Mouse (Mus musculus): ENCODE measurements at regions not wholly inside any gene's neighbourhood (a gene's known extent, or its start where the extent isn't known, plus 50 kb on each side); places are given as distances from the start of the nearest gene placed in this dataset.
"Not testable (repeated sequence)": the region's sequence is repeated elsewhere in the genome, so short reads cannot be mapped to it uniquely, and the experiment has no call there.

GRCm38 (mm10) chr6:31810602-31811512 is 239.2 kb upstream of the 1700012A03Rik start:
- DNase-seq (ENCODE audit: low spot score) = no peak

GRCm38 (mm10) chr6:31804468-31804867 is 240.7 kb upstream of the Podxl start:
- not testable (repeated sequence) for DNase-seq (ENCODE audit: low spot score)

- not testable (repeated sequence) for DNase-seq (ENCODE audit: low spot score)
Measured at GRCm38 (mm10) chr6:31803222-31803621, 239.4 kb upstream of the Podxl start.

GRCm38 (mm10) chr6:31791547-31791946 is 227.8 kb upstream of the Podxl start:
- no peak for DNase-seq (ENCODE audit: low spot score)

GRCm38 (mm10) chr6:31790906-31791305 is 227.1 kb upstream of the Podxl start:
- DNase-seq (ENCODE audit: low spot score) = no peak

- no peak for DNase-seq (ENCODE audit: low spot score)
Measured at GRCm38 (mm10) chr6:31776841-31777240, 213.1 kb upstream of the Podxl start.

- DNase-seq (ENCODE audit: low spot score) = no peak
Measured at GRCm38 (mm10) chr6:31771916-31772315, 208.1 kb upstream of the Podxl start.

- DNase-seq (ENCODE audit: low spot score) = no peak
Measured at GRCm38 (mm10) chr6:31745589-31745988, 181.8 kb upstream of the Podxl start.

- no peak for DNase-seq (ENCODE audit: low spot score)
Measured at GRCm38 (mm10) chr6:31731391-31731790, 167.6 kb upstream of the Podxl start.

GRCm38 (mm10) chr6:31719614-31720013 is 155.8 kb upstream of the Podxl start:
- no peak for DNase-seq (ENCODE audit: low spot score)

GRCm38 (mm10) chr6:31718843-31719242 is 155.1 kb upstream of the Podxl start:
- no peak for DNase-seq (ENCODE audit: low spot score)

GRCm38 (mm10) chr6:31717531-31717930 is 153.8 kb upstream of the Podxl start:
- DNase-seq (ENCODE audit: low spot score) = peak; percentile 85

- peak; percentile 1 for DNase-seq (ENCODE audit: low spot score)
Measured at GRCm38 (mm10) chr6:31707256-31707655, 143.5 kb upstream of the Podxl start.

GRCm38 (mm10) chr6:31704191-31704590 is 140.4 kb upstream of the Podxl start:
- no peak for DNase-seq (ENCODE audit: low spot score)

GRCm38 (mm10) chr6:31702931-31703330 is 139.2 kb upstream of the Podxl start:
- no peak for DNase-seq (ENCODE audit: low spot score)

GRCm38 (mm10) chr6:31695885-31696284 is 132.1 kb upstream of the Podxl start:
- peak; percentile 17 for DNase-seq (ENCODE audit: low spot score)

GRCm38 (mm10) chr6:31693047-31693446 is 129.3 kb upstream of the Podxl start:
- DNase-seq (ENCODE audit: low spot score) = no peak

GRCm38 (mm10) chr6:31692024-31692423 is 128.2 kb upstream of the Podxl start:
- no peak for DNase-seq (ENCODE audit: low spot score)

- no peak for DNase-seq (ENCODE audit: low spot score)
Measured at GRCm38 (mm10) chr6:31680101-31680500, 116.3 kb upstream of the Podxl start.

- peak; percentile 41 for DNase-seq (ENCODE audit: low spot score)
Measured at GRCm38 (mm10) chr6:31665671-31666486, 102.1 kb upstream of the Podxl start.

GRCm38 (mm10) chr6:31664495-31664894 is 100.7 kb upstream of the Podxl start:
- DNase-seq (ENCODE audit: low spot score) = peak; percentile 90

- DNase-seq (ENCODE audit: low spot score) = peak; percentile 84
Measured at GRCm38 (mm10) chr6:31660778-31661177, 97.0 kb upstream of the Podxl start.

- DNase-seq (ENCODE audit: low spot score) = no peak
Measured at GRCm38 (mm10) chr6:31659901-31660300, 96.1 kb upstream of the Podxl start.

Measured in embryo, embryonic 10 days (tissue).